Mouse (Mus musculus) 416B (cell line): Measurements from ENCODE around the gene Vmn1r114.
"Not testable (repeated sequence)": the region's sequence is repeated elsewhere in the genome, so short reads cannot be mapped to it uniquely, and the experiment has no call there.

ENCODE experiments used
- DNase-seq: peaks from one replicate; pipeline ENCODE4 v3.0.0; 2011; ENCODE audit warnings: low read depth

Gene Vmn1r114

GRCm38 (mm10) chr7:20812086-20812485 is at the start of gene Vmn1r114:
TSS of gene Vmn1r114 (minus strand) at chr7:20812186.
- not testable (repeated sequence) for DNase-seq

- not testable (repeated sequence) for DNase-seq
These were observed 32.9 kb upstream of the Vmn1r114 start, which contains the start of gene Vmn1r115 for GRCm38 (mm10) chr7:20844885-20845284. TSS of gene Vmn1r115 (minus strand) at chr7:20844985.

GRCm38 (mm10) chr7:20786985-20787384 is 25.0 kb downstream of the Vmn1r114 start, which contains the start of gene Vmn1r113:
TSS of gene Vmn1r113 (plus strand) at chr7:20787285.
- DNase-seq: not testable (repeated sequence)

GRCm38 (mm10) chr7:20770885-20771284 is 41.1 kb downstream of the Vmn1r114 start, which contains the start of gene Vmn1r112:
TSS of gene Vmn1r112 (plus strand) at chr7:20771185.
- not testable (repeated sequence) for DNase-seq
